Mouse (Mus musculus) kidney, adult 2 months (tissue): ENCODE results near the gene Olfr96.

Experiments used
- CTCF ChIP-seq: fragments of 200-500 bp; conservative IDR thresholded peaks from 2 replicates; pipeline ENCODE4 v1.5.1; 2011; ENCODE audit warnings: low read depth, mild to moderate bottlenecking, control low read depth, low read length, moderate library complexity, mixed read lengths; ENCODE audit not compliant: insufficient read depth, insufficient read length
- POLR2A ChIP-seq: fragments of 200-500 bp; IDR thresholded peaks from one replicate; pipeline ENCODE4 v1.6.1; 2011; ENCODE audit warnings: low read depth, low read length, control low read depth

GRCm38 (mm10) chr17:37185474-37185873 is 34.5 kb upstream of the Olfr96 start:
- no peak for TF ChIP-seq CTCF
- no peak for TF ChIP-seq POLR2A
